Mouse (Mus musculus): ENCODE data around the gene Olfr1450. TPM values are rescaled to one million over a fixed set of nuclear protein-coding genes. Genes with fewer than 3 reads are reported as not detected.
"Not testable (repeated sequence)": the region's sequence is repeated elsewhere in the genome, so short reads cannot be mapped to it uniquely, and the experiment has no call there.

The Olfr1450 gene
- not detected in 2 replicates for polyA plus RNA-seq (2015; fragmentation: Nextera tagmentation; extraction: Ambion mirVana)

- Histone ChIP-seq H3K27me3 (no peaks in the 10 kb centered on the region), H3K4me2 (replicated peaks) (no peak within 1 kb of the TSS), H3K4me1 (replicated peaks) (no peaks in the 10 kb centered on the region), H3K36me3 (no peaks in the 10 kb centered on the region), H3K9me3 (peaks cover 12% of the 10 kb centered on the region; the same call in 1 of the 2 replicates), H3K27ac (no peak within 1 kb of the TSS), H3K4me3 (replicated peaks) (no peak within 1 kb of the TSS), H3K9ac (replicated peaks) (no peak within 1 kb of the TSS)
- 88% methylated on average over 1 of the region's 1 CpGs for WGBS
- ATAC-seq = no peak
These were observed at the start of gene Olfr1450 for GRCm38 (mm10) chr19:12949958-12950357. Olfr1450 (plus strand) TSS chr19:12950258.

DNA sequence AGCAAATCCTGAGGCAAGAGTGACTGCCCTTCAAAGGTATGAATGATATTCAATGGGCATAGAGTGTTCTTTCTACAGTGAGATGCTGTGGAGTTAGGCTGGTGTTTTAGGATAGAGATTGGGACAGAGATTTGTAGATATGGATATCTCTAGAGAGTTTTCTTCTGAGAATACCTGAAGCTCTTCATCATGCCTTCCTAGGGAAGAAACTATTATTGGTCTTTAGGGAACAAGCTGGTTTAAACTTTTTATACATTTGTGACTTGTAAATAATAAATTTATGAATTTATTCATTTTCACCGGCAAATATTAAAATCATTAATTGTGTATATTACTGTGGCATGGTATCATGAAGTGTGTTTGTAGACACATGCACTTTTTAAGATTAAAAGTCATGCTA lies 46.4 kb upstream of the Olfr1450 start, which contains the start of gene Olfr1447:
Gene Olfr1447, minus strand, starts transcription at position 101 of the 400 bp plus-strand sequence.
- no peak for ATAC-seq
- H3K4me3 ChIP-seq (replicated peaks) = no peak within 1 kb of the TSS
- no peak within 1 kb of the TSS for H3K4me2 ChIP-seq (replicated peaks)
- 0 out of 2 replicates have a peak, but pooled peaks cover under 1% of the 10 kb centered on the region for H3K9me3 ChIP-seq
- no peaks in the 10 kb centered on the region for H3K27me3 ChIP-seq
- H3K4me1 ChIP-seq (replicated peaks) = no peaks in the 10 kb centered on the region
- H3K27ac ChIP-seq = no peak within 1 kb of the TSS
- no peaks in the 10 kb centered on the region for H3K36me3 ChIP-seq
- no peak within 1 kb of the TSS for H3K9ac ChIP-seq (replicated peaks)
- 98% methylated on average over 1 of the region's 1 CpGs for WGBS

DNA sequence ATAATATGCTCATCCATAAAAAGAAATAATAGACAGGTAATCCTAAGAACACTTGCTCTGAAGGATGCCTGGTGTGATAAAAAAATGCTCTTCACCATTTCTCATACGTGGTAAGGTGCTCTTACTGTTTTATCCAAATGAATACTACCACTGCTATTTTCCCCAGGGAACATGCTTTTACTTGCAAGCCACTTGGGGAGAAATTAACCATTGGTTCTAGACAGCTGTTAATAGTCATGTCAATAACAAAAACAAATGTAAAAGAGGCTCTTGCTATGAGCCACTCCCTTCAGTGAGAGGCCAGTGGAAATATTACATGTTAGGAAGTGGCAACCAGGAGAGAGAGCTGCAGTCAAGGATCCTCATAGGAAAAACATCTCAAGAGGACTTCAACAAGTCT lies 25.7 kb upstream of the Olfr1450 start, which contains the start of gene Olfr1448:
Gene Olfr1448, minus strand, starts transcription at position 101 of the 400 bp plus-strand sequence.
- Histone ChIP-seq H3K36me3 (no peaks in the 10 kb centered on the region), H3K4me3 (replicated peaks) (no peak within 1 kb of the TSS), H3K27ac (no peak within 1 kb of the TSS), H3K4me1 (replicated peaks) (no peaks in the 10 kb centered on the region), H3K4me2 (replicated peaks) (no peak within 1 kb of the TSS), H3K9me3 (0 out of 2 replicates have a peak, but pooled peaks cover 6% of the 10 kb centered on the region), H3K27me3 (no peaks in the 10 kb centered on the region), H3K9ac (replicated peaks) (no peak within 1 kb of the TSS)
- ATAC-seq = no peak
- 77% methylated on average over 1 of the region's 1 CpGs for WGBS

DNA sequence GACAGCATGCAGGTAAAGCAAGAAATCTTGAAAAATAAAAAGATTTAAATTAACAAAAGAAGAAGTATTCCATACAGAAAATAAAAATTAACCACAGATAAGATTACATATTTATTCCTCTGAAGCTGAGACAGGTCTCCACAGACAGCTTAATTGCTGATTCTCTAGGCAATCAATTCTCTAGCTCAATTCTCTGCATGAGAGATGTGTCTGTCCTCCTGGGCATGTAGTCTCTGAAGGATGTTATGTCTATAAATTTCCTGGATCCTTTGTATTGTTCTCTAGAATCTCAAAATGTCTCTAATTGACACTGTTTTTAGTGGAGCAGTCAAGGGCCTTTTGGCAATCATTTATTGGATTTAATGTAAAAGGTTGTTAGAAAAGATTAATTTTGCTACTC lies 19.5 kb upstream of the Olfr1450 start, which contains the start of gene Olfr1449:
Gene Olfr1449, plus strand, starts transcription at position 301 of the 400 bp plus-strand sequence.
- Histone ChIP-seq H3K4me3 (replicated peaks) (no peak within 1 kb of the TSS), H3K4me2 (replicated peaks) (no peak within 1 kb of the TSS), H3K27me3 (no peaks in the 10 kb centered on the region), H3K27ac (no peak within 1 kb of the TSS), H3K4me1 (replicated peaks) (no peaks in the 10 kb centered on the region), H3K9me3 (0 out of 2 replicates have a peak, but pooled peaks cover 6% of the 10 kb centered on the region), H3K9ac (replicated peaks) (no peak within 1 kb of the TSS), H3K36me3 (no peaks in the 10 kb centered on the region)
- no peak for ATAC-seq

- ATAC-seq; H3K4me2 ChIP-seq (replicated peaks); H3K36me3 ChIP-seq; H3K9ac ChIP-seq (replicated peaks); H3K27me3 ChIP-seq; H3K4me1 ChIP-seq (replicated peaks); H3K27ac ChIP-seq; H3K4me3 ChIP-seq (replicated peaks): not testable (repeated sequence)
- peaks cover 20% of the 10 kb centered on the region for H3K9me3 ChIP-seq
- WGBS = 81% methylated on average over 5 of the region's 5 CpGs
These were observed 20.0 kb downstream of the Olfr1450 start for GRCm38 (mm10) chr19:12970082-12970481.

DNA sequence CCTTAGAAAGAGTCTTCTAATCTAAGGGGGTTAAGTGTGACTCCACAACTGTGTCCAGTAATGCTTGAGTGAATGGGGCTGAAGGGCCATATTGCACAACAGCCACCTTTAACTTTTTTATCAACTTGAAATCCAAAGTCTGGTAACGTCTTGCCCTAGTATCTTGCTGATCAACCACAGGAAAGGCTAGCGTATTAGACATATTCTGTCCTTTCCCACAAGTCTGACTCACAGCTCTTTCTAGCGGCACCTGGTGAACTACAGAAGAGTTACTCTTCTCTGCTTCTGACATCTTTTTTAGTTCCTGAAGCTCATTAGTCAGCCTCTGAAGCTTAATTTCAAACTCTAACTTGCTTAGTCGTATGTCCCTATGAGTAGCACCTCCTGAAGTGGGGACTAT lies 42.3 kb downstream of the Olfr1450 start:
- H3K36me3 ChIP-seq; ATAC-seq; H3K9ac ChIP-seq (replicated peaks); H3K27ac ChIP-seq; H3K27me3 ChIP-seq; H3K4me3 ChIP-seq (replicated peaks); H3K4me2 ChIP-seq (replicated peaks); H3K4me1 ChIP-seq (replicated peaks): not testable (repeated sequence)
- H3K9me3 ChIP-seq = peaks cover 19% of the 10 kb centered on the region
- WGBS = 95% methylated on average over 4 of the region's 4 CpGs

DNA sequence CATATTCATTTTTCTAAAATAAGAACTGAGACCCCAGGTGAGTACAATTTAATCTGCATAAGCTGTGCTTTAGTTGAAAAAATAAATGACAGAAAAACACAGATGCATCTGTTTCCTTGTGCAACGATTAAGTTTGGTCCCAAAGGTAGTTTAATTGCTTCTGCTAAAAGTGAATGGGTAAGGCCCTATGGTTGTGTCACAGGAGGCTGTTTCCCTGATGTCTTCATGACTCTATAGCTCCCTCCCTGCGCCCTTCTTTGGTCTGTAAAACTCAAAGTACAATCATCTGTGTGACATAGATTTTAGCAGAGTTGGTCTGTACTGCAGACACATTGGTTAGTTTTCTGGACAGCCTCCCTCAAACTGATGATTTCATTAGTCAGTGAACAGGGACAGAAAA lies 44.7 kb downstream of the Olfr1450 start, which contains the start of gene Olfr1451:
Gene Olfr1451, plus strand, starts transcription at position 301 of the 400 bp plus-strand sequence.
- H3K4me1 ChIP-seq (replicated peaks) = no peaks in the 10 kb centered on the region
- WGBS = 74% methylated on average over 2 of the region's 2 CpGs
- no peak within 1 kb of the TSS for H3K4me2 ChIP-seq (replicated peaks)
- peaks cover 14% of the 10 kb centered on the region for H3K9me3 ChIP-seq
- no peak for ATAC-seq
- no peaks in the 10 kb centered on the region for H3K36me3 ChIP-seq
- no peaks in the 10 kb centered on the region for H3K27me3 ChIP-seq
- no peak within 1 kb of the TSS for H3K27ac ChIP-seq
- H3K4me3 ChIP-seq (replicated peaks) = no peak within 1 kb of the TSS
- no peak within 1 kb of the TSS for H3K9ac ChIP-seq (replicated peaks)

Other genes with a start within 250 kb of the Olfr1450 start
- 2.0 and 3.1 TPM in 2 replicates for gene Cntf, start 184.6 kb upstream of the Olfr1450 start, polyA plus RNA-seq (2015; fragmentation: Nextera tagmentation; extraction: Ambion mirVana)
- 15.9 and 17.1 TPM in 2 replicates for gene Zfp91, start 154.1 kb upstream of the Olfr1450 start, polyA plus RNA-seq (2015; fragmentation: Nextera tagmentation; extraction: Ambion mirVana)
- gene Lpxn, start 154.1 kb upstream of the Olfr1450 start, polyA plus RNA-seq (2015; fragmentation: Nextera tagmentation; extraction: Ambion mirVana) = 0.89 and 1.3 TPM in 2 replicates
- not detected in 2 replicates for gene Gm5244, start 103.6 kb upstream of the Olfr1450 start, polyA plus RNA-seq (2015; fragmentation: Nextera tagmentation; extraction: Ambion mirVana)
- gene Olfr1444, start 93.0 kb upstream of the Olfr1450 start, polyA plus RNA-seq (2015; fragmentation: Nextera tagmentation; extraction: Ambion mirVana) = not detected in 2 replicates
- gene Olfr1445, start 66.4 kb upstream of the Olfr1450 start, polyA plus RNA-seq (2015; fragmentation: Nextera tagmentation; extraction: Ambion mirVana) = not detected in 2 replicates
- gene Olfr1446, start 56.7 kb upstream of the Olfr1450 start, polyA plus RNA-seq (2015; fragmentation: Nextera tagmentation; extraction: Ambion mirVana) = not detected in 2 replicates
- not detected in 2 replicates for gene Olfr1447, start 46.5 kb upstream of the Olfr1450 start, polyA plus RNA-seq (2015; fragmentation: Nextera tagmentation; extraction: Ambion mirVana)
- gene Olfr1448, start 25.8 kb upstream of the Olfr1450 start, polyA plus RNA-seq (2015; fragmentation: Nextera tagmentation; extraction: Ambion mirVana) = not detected in 2 replicates
- gene Olfr1449, start 19.4 kb upstream of the Olfr1450 start, polyA plus RNA-seq (2015; fragmentation: Nextera tagmentation; extraction: Ambion mirVana) = not detected in 2 replicates
- not detected in 2 replicates for gene Olfr1451, start 44.8 kb downstream of the Olfr1450 start, polyA plus RNA-seq (2015; fragmentation: Nextera tagmentation; extraction: Ambion mirVana)
- gene Olfr1453, start 78.1 kb downstream of the Olfr1450 start, polyA plus RNA-seq (2015; fragmentation: Nextera tagmentation; extraction: Ambion mirVana) = not detected in 2 replicates
- gene Olfr1454, start 110.4 kb downstream of the Olfr1450 start, polyA plus RNA-seq (2015; fragmentation: Nextera tagmentation; extraction: Ambion mirVana) = not detected in 2 replicates
- not detected in 2 replicates for gene Olfr1457, start 147.6 kb downstream of the Olfr1450 start, polyA plus RNA-seq (2015; fragmentation: Nextera tagmentation; extraction: Ambion mirVana)
- gene Olfr1458, start 156.5 kb downstream of the Olfr1450 start, polyA plus RNA-seq (2015; fragmentation: Nextera tagmentation; extraction: Ambion mirVana) = not detected in 2 replicates
- not detected in 2 replicates for gene Olfr1459, start 199.3 kb downstream of the Olfr1450 start, polyA plus RNA-seq (2015; fragmentation: Nextera tagmentation; extraction: Ambion mirVana)
- not detected in 2 replicates for gene Olfr1461, start 212.7 kb downstream of the Olfr1450 start, polyA plus RNA-seq (2015; fragmentation: Nextera tagmentation; extraction: Ambion mirVana)
- not detected in 2 replicates for gene Olfr1462, start 235.5 kb downstream of the Olfr1450 start, polyA plus RNA-seq (2015; fragmentation: Nextera tagmentation; extraction: Ambion mirVana)